Mouse (Mus musculus): ENCODE results near the gene Synm. TPM values are rescaled to one million over a fixed set of nuclear protein-coding genes. Genes with fewer than 3 reads are reported as not detected.

Synm gene
- polyA plus RNA-seq, 2 experiments: 0.58 to 1.2 TPM

DNA sequence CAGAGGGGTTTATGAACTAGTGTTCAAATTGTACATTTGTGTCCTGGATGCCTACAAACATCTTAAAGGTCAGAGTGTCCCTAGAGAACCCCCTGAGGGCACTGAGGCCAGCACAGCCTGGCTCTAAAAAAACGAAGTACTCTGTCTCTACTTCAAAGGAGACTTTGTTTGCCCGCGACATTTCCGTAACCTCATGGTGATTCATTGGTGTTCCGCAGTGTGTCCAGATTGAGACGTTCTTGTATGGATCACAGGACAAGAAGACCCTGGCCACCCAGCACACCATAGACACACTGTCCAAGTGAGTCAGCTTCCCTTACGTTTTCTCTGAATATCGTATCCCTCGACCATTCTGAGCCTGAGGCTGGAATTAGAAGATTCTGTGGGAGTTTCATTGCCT is 34.5 kb downstream of the Synm start:
- Histone ChIP-seq H3K9ac (ENCODE audit: low read depth, low read length, severe bottlenecking) (no peak overlapping the region), H3K27me3 (ENCODE audit: control insufficient read depth, insufficient read depth, low read length) (no peaks in the 10 kb centered on the region), H3K4me1 (ENCODE audit: control insufficient read depth, insufficient read depth, low read length) (no peaks in the 10 kb centered on the region), H3K9me3 (ENCODE audit: control insufficient read depth, low read length) (no peaks in the 10 kb centered on the region), H3K4me2 (replicated peaks; ENCODE audit: low read depth, low read length, severe bottlenecking) (no peak overlapping the region), H3K27ac (replicated peaks; ENCODE audit: low read depth, low read length) (no peak overlapping the region), H3K36me3 (ENCODE audit: control insufficient read depth, insufficient read depth, low read length) (peaks cover 62% of the 10 kb centered on the region), H3K4me3 (replicated peaks; ENCODE audit: low read length) (no peak overlapping the region)
- WGBS: 70% methylated on average over 9 of the region's 9 CpGs
- no peak for DNase-seq (ENCODE audit: low spot score)
- no peak for TF ChIP-seq POLR2A (IDR thresholded peaks at IDR 0.05; ENCODE audit: borderline replicate concordance, extremely low read depth, insufficient read depth, insufficient read length)
- ATAC-seq (ENCODE audit: low FRiP score, low read depth): no peak

DNA sequence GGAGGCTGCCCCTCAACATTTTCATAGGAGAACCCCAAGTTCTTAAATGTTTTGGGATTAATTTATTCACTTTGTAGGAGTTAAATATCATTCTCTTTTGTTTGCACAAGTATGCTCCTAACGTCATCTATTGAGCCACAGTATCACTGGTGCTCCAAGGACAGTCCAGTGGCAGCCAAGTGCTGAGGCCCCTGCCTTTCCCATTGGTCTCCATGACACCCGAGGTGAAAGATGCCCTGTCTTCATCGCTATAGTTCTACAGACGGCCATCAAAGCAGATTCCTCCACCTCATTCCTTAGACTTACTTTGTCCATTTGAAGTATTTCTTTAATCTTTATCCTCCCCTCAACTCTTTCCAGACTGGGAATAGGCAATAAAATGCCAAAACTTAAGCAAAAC is 35.0 kb downstream of the Synm start:
- no peak for DNase-seq (ENCODE audit: low spot score)
- no peaks in the 10 kb centered on the region for H3K4me1 ChIP-seq (ENCODE audit: control insufficient read depth, insufficient read depth, low read length)
- no peak overlapping the region for H3K4me3 ChIP-seq (replicated peaks; ENCODE audit: low read length)
- H3K27ac ChIP-seq (replicated peaks; ENCODE audit: low read depth, low read length): no peak overlapping the region
- WGBS: 68% methylated on average over 4 of the region's 4 CpGs
- H3K9me3 ChIP-seq (ENCODE audit: control insufficient read depth, low read length): no peaks in the 10 kb centered on the region
- peaks cover 67% of the 10 kb centered on the region for H3K36me3 ChIP-seq (ENCODE audit: control insufficient read depth, insufficient read depth, low read length)
- H3K27me3 ChIP-seq (ENCODE audit: control insufficient read depth, insufficient read depth, low read length): no peaks in the 10 kb centered on the region
- ATAC-seq (ENCODE audit: low FRiP score, low read depth): no peak
- no peak overlapping the region for H3K4me2 ChIP-seq (replicated peaks; ENCODE audit: low read depth, low read length, severe bottlenecking)
- H3K9ac ChIP-seq (ENCODE audit: low read depth, low read length, severe bottlenecking): no peak overlapping the region
- TF ChIP-seq POLR2A (IDR thresholded peaks at IDR 0.05; ENCODE audit: borderline replicate concordance, extremely low read depth, insufficient read depth, insufficient read length): no peak

DNA sequence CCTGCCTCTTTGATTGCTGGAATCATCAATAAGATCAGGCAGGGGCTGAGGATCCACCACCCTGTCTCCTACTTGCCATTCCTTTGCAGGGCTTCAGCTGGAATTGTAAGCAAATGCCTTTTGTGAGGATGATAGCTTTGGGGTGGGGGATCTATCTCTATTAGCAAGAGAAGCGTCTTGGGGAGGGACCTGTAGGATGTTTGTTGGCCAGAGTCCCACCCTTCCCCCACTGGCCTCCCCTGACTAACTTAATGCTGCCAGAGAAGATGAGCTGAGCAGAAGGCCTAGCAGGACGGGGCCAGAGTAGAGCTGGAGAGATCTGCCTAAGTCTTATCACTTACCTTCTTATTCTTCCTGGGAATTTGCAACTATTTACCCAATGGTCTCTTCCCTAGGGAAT is 37.4 kb downstream of the Synm start:
- no peak overlapping the region for H3K27ac ChIP-seq (replicated peaks; ENCODE audit: low read depth, low read length)
- H3K9me3 ChIP-seq (ENCODE audit: control insufficient read depth, low read length): no peaks in the 10 kb centered on the region
- H3K4me1 ChIP-seq (ENCODE audit: control insufficient read depth, insufficient read depth, low read length): no peaks in the 10 kb centered on the region
- no peak for DNase-seq (ENCODE audit: low spot score)
- no peak overlapping the region for H3K9ac ChIP-seq (ENCODE audit: low read depth, low read length, severe bottlenecking)
- no peak for ATAC-seq (ENCODE audit: low FRiP score, low read depth)
- H3K36me3 ChIP-seq (ENCODE audit: control insufficient read depth, insufficient read depth, low read length): peaks cover 73% of the 10 kb centered on the region
- no peak overlapping the region for H3K4me2 ChIP-seq (replicated peaks; ENCODE audit: low read depth, low read length, severe bottlenecking)
- no peaks in the 10 kb centered on the region for H3K27me3 ChIP-seq (ENCODE audit: control insufficient read depth, insufficient read depth, low read length)
- H3K4me3 ChIP-seq (replicated peaks; ENCODE audit: low read length): no peak overlapping the region
- TF ChIP-seq POLR2A (IDR thresholded peaks at IDR 0.05; ENCODE audit: borderline replicate concordance, extremely low read depth, insufficient read depth, insufficient read length): no peak
- WGBS: 36% methylated on average over 2 of the region's 2 CpGs

DNA sequence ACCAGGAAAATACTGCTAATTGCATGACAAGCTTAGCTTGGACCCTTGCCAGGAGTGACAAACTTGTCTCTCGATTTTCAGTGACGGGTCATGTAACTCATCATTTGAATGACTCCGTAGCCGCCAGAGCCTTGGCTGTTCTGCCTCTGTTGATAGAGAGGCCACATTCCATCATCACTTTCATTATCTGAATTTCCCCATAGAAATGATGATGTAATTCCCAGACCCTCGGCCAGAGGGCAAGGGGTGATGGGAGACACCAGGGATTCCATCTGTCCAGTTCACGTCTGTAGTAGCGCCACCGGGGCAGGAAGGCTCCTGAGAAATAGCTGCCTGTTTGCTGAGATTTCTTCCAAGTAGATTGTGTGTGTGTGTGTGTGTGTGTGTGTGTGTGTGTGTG is 40.7 kb downstream of the Synm start:
- WGBS: 74% methylated on average over 8 of the region's 8 CpGs
- no peak overlapping the region for H3K27ac ChIP-seq (replicated peaks; ENCODE audit: low read depth, low read length)
- ATAC-seq (ENCODE audit: low FRiP score, low read depth) (no peak), DNase-seq (ENCODE audit: low spot score) (no peak)
- H3K4me2 ChIP-seq (replicated peaks; ENCODE audit: low read depth, low read length, severe bottlenecking): no peak overlapping the region
- TF ChIP-seq POLR2A (IDR thresholded peaks at IDR 0.05; ENCODE audit: borderline replicate concordance, extremely low read depth, insufficient read depth, insufficient read length): no peak
- H3K36me3 ChIP-seq (ENCODE audit: control insufficient read depth, insufficient read depth, low read length): peaks cover 62% of the 10 kb centered on the region
- H3K4me3 ChIP-seq (replicated peaks; ENCODE audit: low read length): no peak overlapping the region
- no peak overlapping the region for H3K9ac ChIP-seq (ENCODE audit: low read depth, low read length, severe bottlenecking)
- H3K9me3 ChIP-seq (ENCODE audit: control insufficient read depth, low read length): no peaks in the 10 kb centered on the region
- no peaks in the 10 kb centered on the region for H3K27me3 ChIP-seq (ENCODE audit: control insufficient read depth, insufficient read depth, low read length)
- no peaks in the 10 kb centered on the region for H3K4me1 ChIP-seq (ENCODE audit: control insufficient read depth, insufficient read depth, low read length)

DNA sequence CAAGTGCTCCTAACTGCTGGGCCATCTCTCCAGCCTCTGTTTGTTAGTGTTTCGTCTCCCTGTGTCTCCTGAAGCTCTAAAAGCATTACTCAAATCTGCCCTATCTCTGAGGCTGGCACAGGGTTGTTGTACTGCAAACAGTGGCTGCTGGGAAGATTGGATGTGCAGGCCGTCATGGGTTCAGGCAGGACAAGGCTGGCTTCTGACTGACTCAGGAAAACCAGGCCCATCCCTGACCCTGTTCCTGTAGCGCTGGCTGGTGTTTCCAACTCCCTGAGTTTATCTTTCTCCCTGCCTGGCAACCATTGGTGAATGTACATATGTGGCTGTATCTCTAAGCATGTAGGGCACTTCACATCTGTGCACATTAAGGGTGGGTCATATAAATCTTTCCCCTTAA is 42.0 kb downstream of the Synm start:
- Histone ChIP-seq H3K36me3 (ENCODE audit: control insufficient read depth, insufficient read depth, low read length) (peaks cover 61% of the 10 kb centered on the region), H3K27me3 (ENCODE audit: control insufficient read depth, insufficient read depth, low read length) (no peaks in the 10 kb centered on the region)
- no peak for DNase-seq (ENCODE audit: low spot score)

DNA sequence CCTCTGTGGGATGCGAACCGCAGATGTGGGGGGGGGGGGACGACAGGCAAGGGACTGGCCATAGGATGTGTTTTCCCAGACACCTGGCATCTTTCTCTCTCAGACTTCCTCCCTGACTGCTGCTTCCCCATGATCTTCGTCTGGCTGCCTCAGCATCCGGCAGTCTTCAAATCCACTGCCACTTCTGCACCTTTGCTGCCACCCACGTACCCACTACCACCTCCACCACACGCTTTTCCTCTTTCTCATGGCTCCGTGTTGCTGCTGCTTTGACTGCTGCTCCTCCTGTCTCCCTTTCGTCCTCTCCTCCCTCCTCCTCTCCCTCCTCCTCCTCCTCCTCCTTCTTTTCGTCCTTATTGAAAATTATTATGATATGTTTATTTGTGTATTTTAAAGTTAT is 42.6 kb downstream of the Synm start:
- Histone ChIP-seq H3K27me3 (ENCODE audit: control insufficient read depth, insufficient read depth, low read length) (no peaks in the 10 kb centered on the region), H3K4me2 (replicated peaks; ENCODE audit: low read depth, low read length, severe bottlenecking) (no peak overlapping the region), H3K9me3 (ENCODE audit: control insufficient read depth, low read length) (no peaks in the 10 kb centered on the region), H3K9ac (ENCODE audit: low read depth, low read length, severe bottlenecking) (no peak overlapping the region), H3K36me3 (ENCODE audit: control insufficient read depth, insufficient read depth, low read length) (peaks cover 66% of the 10 kb centered on the region), H3K4me1 (ENCODE audit: control insufficient read depth, insufficient read depth, low read length) (no peaks in the 10 kb centered on the region), H3K27ac (replicated peaks; ENCODE audit: low read depth, low read length) (no peak overlapping the region), H3K4me3 (replicated peaks; ENCODE audit: low read length) (no peak overlapping the region)
- ATAC-seq (ENCODE audit: low FRiP score, low read depth): no peak
- no peak for DNase-seq (ENCODE audit: low spot score)
- WGBS: 90% methylated on average over 9 of the region's 10 CpGs
- TF ChIP-seq POLR2A (IDR thresholded peaks at IDR 0.05; ENCODE audit: borderline replicate concordance, extremely low read depth, insufficient read depth, insufficient read length): no peak

More for the DNA sequence above, 42.0 kb downstream of the Synm start:
- Histone ChIP-seq H3K27ac (replicated peaks; ENCODE audit: low read depth, low read length) (no peak overlapping the region), H3K9ac (ENCODE audit: low read depth, low read length, severe bottlenecking) (no peak overlapping the region), H3K4me1 (ENCODE audit: control insufficient read depth, insufficient read depth, low read length) (no peaks in the 10 kb centered on the region), H3K9me3 (ENCODE audit: control insufficient read depth, low read length) (no peaks in the 10 kb centered on the region), H3K4me2 (replicated peaks; ENCODE audit: low read depth, low read length, severe bottlenecking) (no peak overlapping the region), H3K4me3 (replicated peaks; ENCODE audit: low read length) (no peak overlapping the region)
- ATAC-seq (ENCODE audit: low FRiP score, low read depth): no peak
- 95% methylated on average over 3 of the region's 3 CpGs for WGBS
- no peak for TF ChIP-seq POLR2A (IDR thresholded peaks at IDR 0.05; ENCODE audit: borderline replicate concordance, extremely low read depth, insufficient read depth, insufficient read length)

All from limb, embryonic 14.5 days (tissue).